Mouse (Mus musculus): ENCODE data around the gene Slc37a1.

DNA sequence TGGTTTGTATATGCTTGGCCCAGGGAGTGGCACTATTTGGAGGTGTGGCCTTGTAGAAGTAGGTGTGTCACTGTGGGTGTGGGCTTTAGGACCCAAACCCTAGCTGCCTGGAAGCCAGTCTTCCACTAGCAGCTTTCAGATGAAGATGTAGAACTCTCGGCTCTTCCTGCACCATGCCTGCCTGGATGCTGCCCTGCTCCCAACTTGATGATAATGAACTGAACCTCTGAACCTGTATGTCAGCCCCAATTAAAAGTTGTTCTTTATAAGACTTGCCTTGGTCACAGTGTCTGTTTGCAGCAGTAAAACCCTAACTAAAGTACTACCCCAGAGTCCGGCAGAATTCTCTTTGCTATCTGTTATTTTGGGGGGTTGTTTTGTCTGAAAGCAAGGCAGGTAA is 16.8 kb upstream of the Slc37a1 start:
- TF ChIP-seq CTCF (IDR thresholded peaks at IDR 0.05; ENCODE audit: low read depth), result no peak
- no peak for TF ChIP-seq EP300 (IDR thresholded peaks at IDR 0.05; ENCODE audit: low read depth)

Data from liver, postnatal 0 days (tissue).